Mouse (Mus musculus) midbrain, embryonic 14.5 days (tissue): ENCODE data around the gene Tmc8. TPM values are rescaled to one million over a fixed set of nuclear protein-coding genes. Genes with fewer than 3 reads are reported as not detected.
A peak's percentile ranks its signal among the peaks of the same experiment; 100 is the strongest.
"Not testable (repeated sequence)": the region's sequence is repeated elsewhere in the genome, so short reads cannot be mapped to it uniquely, and the experiment has no call there.

Experiments
- ATAC-seq: fragments of 200-750 bp; cut with Nextera tagmentation; 2 replicates; pipeline ENCODE4 v1.8.0; 2017; ENCODE audit warnings: moderate number of reproducible peaks, moderate library complexity; ENCODE audit not compliant: low FRiP score, low TSS enrichment
- DNase-seq: peaks from one replicate; pipeline ENCODE4 v3.0.0-alpha.2; 2015
- H3K27ac ChIP-seq: fragments of 300-500 bp; sonication (generic); replicated peaks from 2 replicates; pipeline ENCODE4 v1.5.1; 2014; ENCODE audit warnings: mild to moderate bottlenecking, low read depth, low read length, moderate library complexity
- H3K27me3 ChIP-seq: fragments of 300-500 bp; sonication (generic); 2 replicates; pipeline ENCODE4 v1.6.1; 2014; ENCODE audit warnings: low read length, control low read depth, mixed read lengths; ENCODE audit not compliant: control insufficient read depth, insufficient read depth
- H3K36me3 ChIP-seq: fragments of 300-500 bp; sonication (generic); 2 replicates; pipeline ENCODE4 v1.6.1; 2014; ENCODE audit warnings: low read length, control low read depth; ENCODE audit not compliant: control insufficient read depth, insufficient read depth
- H3K4me1 ChIP-seq: fragments of 300-500 bp; sonication (generic); 2 replicates; pipeline ENCODE4 v1.6.1; 2014; ENCODE audit warnings: mild to moderate bottlenecking, antibody characterized with exemption, low read length, control low read depth; ENCODE audit not compliant: control insufficient read depth, insufficient read depth
- H3K4me2 ChIP-seq: fragments of 300-500 bp; sonication (generic); 2 replicates; pipeline ENCODE4 v1.6.1; 2014; ENCODE audit warnings: mild to moderate bottlenecking, low read length, moderate library complexity
- H3K4me3 ChIP-seq: fragments of 300-500 bp; sonication (generic); replicated peaks from 2 replicates; pipeline ENCODE4 v1.5.1; 2014; ENCODE audit warnings: low read depth, low read length
- H3K9ac ChIP-seq: fragments of 300-500 bp; sonication (generic); replicated peaks from 2 replicates; pipeline ENCODE4 v1.6.1; 2014; ENCODE audit warnings: mild to moderate bottlenecking, low read length, moderate library complexity
- H3K9me3 ChIP-seq: fragments of 300-500 bp; sonication (generic); 2 replicates; pipeline ENCODE4 v1.6.1; 2016; ENCODE audit warnings: low read length, control low read depth, mixed read lengths; ENCODE audit not compliant: control insufficient read depth
- WGBS: fragments of 180-500 bp; shearing (Covaris S2); extraction: QIAGEN DNeasy Blood & Tissue Kit; methylation state at CpG from one replicate; pipeline ENCODE4 v1.1.7; 2014; 5-methylcytosine and 5-hydroxymethylcytosine counted together
- polyA plus RNA-seq: library from polyadenylated mRNA; unstranded; fragments of >200 nt; fragmentation: Nextera tagmentation; extraction: Ambion mirVana; gene quantifications from 2 replicates; pipeline ENCODE4 v1.2.1, GENCODE M21; 2014

The Tmc8 gene
- polyA plus RNA-seq, 1 experiment from 2014 or later, result 0.66 TPM

DNA sequence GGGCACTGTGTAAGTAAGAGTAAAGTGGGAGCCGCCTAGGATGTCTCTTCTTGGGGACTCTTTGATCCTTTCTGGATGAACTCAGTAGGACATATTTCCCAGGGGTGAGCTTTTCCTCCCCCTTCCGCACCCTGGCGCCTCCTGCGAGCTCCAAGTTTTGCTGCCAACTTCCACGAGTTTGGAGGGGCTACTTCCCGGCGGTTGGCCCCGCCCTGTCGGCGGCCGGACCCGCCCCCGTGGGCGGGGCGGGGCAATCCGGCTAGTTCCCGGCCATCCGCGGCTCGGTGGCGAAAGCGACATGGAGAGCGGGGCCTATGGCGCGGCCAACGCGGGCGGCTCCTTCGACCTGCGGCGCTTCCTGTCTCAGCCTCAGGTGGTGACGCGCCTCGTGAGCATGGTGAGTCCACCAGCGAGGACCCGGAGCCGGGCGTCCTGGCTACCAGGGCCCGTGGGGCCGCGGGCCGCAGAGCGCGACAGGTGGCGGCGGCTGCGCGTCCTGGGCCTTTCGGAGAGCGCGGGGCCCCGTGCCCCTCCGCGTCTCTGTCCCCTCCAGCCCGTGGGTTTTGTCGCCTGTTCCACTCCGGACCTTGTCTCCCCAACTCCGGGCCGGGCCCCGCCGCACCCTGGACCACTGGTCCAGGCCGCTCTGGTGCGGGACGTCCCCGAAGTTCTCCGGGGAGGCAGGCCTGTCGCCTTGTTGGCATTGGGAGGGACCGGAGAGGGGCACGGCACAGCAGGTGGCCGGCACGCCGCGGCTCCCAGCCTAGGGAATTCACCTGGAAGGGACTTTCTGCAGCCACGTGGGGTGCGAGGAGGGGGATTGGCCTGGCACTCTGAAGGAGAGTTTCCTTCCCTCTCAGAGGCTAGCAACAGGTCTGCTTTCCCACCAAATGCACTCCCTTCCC is 27.8 kb downstream of the Tmc8 start, which contains the start of the genes Gm20708 and Syngr2:
Gm20708 (plus strand) TSS at position 262 of the 905 bp plus-strand sequence.
Syngr2 (plus strand) TSS at position 262 of the 905 bp plus-strand sequence.
- DNase-seq, result peak; percentile 84
- H3K9me3 ChIP-seq, result no peaks in the 10 kb centered on the region
- peaks cover 15% of the 10 kb centered on the region for H3K4me1 ChIP-seq
- peak within 1 kb of the TSS; percentile 42 for H3K9ac ChIP-seq
- no peak within 1 kb of the TSS for H3K27ac ChIP-seq
- WGBS, result under 1% methylated on average over 75 of the region's 75 CpGs
- peak within 1 kb of the TSS; percentile 82 for H3K4me2 ChIP-seq
- no peaks in the 10 kb centered on the region for H3K36me3 ChIP-seq
- H3K4me3 ChIP-seq, result peak within 1 kb of the TSS; percentile 51
- peaks cover 8% of the 10 kb centered on the region; the same call in 1 of the 2 replicates for H3K27me3 ChIP-seq
- ATAC-seq, result peak; percentile 50; the same call in 1 of the 2 replicates

DNA sequence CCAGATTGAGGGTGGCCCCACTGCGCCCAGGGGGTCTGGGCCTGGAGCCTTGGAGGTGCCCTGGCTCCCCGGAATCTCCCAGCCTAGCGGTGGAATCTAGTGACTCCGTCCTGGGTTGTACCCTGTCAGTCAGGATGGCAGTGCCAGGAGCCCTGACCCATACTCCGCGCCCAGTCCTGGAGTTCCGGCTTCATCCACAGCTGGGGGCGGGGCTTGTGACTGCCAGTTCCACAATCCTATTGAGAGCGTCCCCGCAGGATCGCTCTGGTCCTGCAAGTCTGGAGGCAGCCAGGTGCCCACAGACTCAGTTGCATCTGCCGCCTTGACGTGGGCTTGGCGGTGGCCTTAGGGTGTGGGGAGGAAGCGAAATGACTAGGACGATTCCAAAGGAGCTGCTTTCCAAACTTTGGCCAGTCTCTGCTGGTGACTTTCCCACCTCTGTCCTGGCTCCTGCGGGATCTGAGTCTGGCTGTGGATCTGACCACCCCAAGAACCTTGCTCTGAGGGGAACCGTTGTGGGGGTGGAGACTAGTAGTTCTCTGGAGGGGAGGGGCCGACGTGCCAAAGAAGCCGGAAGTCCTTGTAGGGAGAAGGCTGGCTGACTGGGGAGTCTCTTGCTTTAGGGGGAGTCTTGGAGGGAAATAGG is 28.6 kb downstream of the Tmc8 start:
- Histone ChIP-seq H3K4me3 (peak overlapping the region; percentile 51), H3K4me2 (peak overlapping the region; percentile 82), H3K36me3 (no peaks in the 10 kb centered on the region), H3K27ac (no peak overlapping the region), H3K4me1 (peaks cover 15% of the 10 kb centered on the region), H3K9ac (peak overlapping the region; percentile 36; the same call in 1 of the 2 replicates), H3K9me3 (no peaks in the 10 kb centered on the region), H3K27me3 (peaks cover 8% of the 10 kb centered on the region; the same call in 1 of the 2 replicates)
- under 1% methylated on average over 21 of the region's 21 CpGs for WGBS
- DNase-seq, result peak; percentile 84
- peak; percentile 57 for ATAC-seq

GRCm38 (mm10) chr11:117813867-117814266 is 32.0 kb downstream of the Tmc8 start:
- ATAC-seq (no peak), DNase-seq (no peak)
- H3K36me3 ChIP-seq, result no peaks in the 10 kb centered on the region; the same call in 1 of the 2 replicates
- peaks cover 15% of the 10 kb centered on the region for H3K4me1 ChIP-seq
- no peak overlapping the region for H3K4me2 ChIP-seq
- WGBS, result 81% methylated on average over 5 of the region's 5 CpGs
- peaks cover 8% of the 10 kb centered on the region; the same call in 1 of the 2 replicates for H3K27me3 ChIP-seq
- H3K27ac ChIP-seq, result 0 out of 2 replicates have a peak overlapping the region, but pooled peaks have one; percentile 1
- no peak overlapping the region for H3K9ac ChIP-seq
- no peak overlapping the region for H3K4me3 ChIP-seq
- no peaks in the 10 kb centered on the region for H3K9me3 ChIP-seq

- Histone ChIP-seq H3K4me2 (no peak overlapping the region), H3K36me3 (no peaks in the 10 kb centered on the region; the same call in 1 of the 2 replicates), H3K27me3 (peaks cover 6% of the 10 kb centered on the region; the same call in 1 of the 2 replicates), H3K4me1 (peaks cover 12% of the 10 kb centered on the region), H3K27ac (no peak overlapping the region), H3K9ac (no peak overlapping the region), H3K9me3 (no peaks in the 10 kb centered on the region), H3K4me3 (no peak overlapping the region)
- DNase-seq (no peak), ATAC-seq (no peak)
- WGBS, result 96% methylated on average over 6 of the region's 6 CpGs
These were observed 33.0 kb downstream of the Tmc8 start for GRCm38 (mm10) chr11:117814704-117815366.

DNA sequence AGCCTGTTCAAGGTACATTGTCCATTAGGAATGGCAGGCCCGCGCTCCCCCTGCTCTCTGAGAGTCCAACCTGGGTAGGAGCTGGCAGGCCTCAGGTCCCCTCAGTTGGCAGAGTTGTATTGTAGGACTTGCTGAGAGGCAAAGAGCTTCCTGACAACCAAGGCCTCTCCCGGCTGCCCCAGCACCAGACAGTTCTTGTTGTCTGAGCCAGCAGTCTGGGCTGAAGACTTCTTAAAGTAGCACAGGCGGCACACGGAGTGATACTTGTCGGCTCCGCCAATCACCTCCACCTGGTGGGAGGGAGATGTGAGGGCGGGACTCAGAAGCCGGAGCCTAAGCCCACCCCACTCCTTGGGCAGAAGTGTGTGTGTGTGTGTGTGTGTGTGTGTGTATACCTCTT is 34.0 kb downstream of the Tmc8 start:
- DNase-seq, ATAC-seq, H3K27ac ChIP-seq, H3K4me1 ChIP-seq, H3K9me3 ChIP-seq, H3K27me3 ChIP-seq, H3K4me2 ChIP-seq, H3K36me3 ChIP-seq, H3K9ac ChIP-seq, H3K4me3 ChIP-seq: not testable (repeated sequence)
- 88% methylated on average over 9 of the region's 9 CpGs for WGBS

DNA sequence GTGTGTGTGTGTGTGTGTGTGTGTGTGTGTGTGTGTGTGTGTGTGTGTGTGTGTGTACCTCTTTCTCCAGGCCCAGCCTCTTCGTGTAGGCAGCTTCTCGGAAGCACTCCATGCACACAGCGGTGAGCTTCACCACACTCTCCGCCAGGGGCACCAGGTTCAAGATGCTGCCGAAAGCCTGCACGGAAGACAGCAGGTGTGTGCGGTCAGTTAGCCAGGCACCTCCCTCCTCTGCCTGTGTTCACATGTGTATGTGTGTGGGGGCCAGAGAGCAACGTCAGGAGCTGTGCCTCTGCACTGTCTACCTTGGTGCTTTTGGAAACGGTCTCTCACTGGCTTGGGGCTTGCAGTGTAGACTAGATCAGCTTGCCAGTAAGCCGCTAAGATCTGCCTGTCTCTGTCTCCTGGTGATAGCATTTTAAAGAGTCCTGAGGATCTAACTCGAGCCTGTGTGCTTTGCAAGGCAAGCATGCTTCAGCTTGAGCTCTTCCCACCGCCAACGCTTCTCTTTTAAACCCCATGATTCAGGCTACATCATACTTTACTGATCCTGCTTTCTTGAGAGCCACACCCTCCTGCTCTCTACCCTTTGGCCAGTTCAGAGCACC is 34.6 kb downstream of the Tmc8 start:
- no peak overlapping the region for H3K4me2 ChIP-seq

DNA sequence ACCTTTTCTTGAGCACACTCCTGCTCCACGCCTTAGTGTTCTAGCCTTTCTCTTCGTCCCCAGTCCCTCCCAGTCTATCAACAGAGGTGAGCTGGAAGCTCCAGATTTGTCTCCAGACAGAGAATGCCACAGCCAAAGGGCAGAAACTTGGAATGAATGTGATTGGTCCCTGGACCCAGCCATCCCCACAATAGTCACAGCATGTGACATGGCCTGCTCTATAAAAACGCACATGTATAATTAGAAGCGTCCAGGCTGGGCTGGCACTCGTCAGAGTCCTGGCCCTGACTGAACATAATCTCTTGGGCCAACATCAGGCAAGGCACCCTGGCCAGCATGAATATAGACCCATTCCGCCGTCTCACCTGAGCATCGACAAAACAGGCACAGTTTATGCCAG is 37.2 kb downstream of the Tmc8 start:
- 62% methylated on average over 8 of the region's 8 CpGs for WGBS
- ATAC-seq, result no peak
- H3K4me1 ChIP-seq, result no peaks in the 10 kb centered on the region
- no peak overlapping the region for H3K4me2 ChIP-seq
- no peaks in the 10 kb centered on the region; the same call in 1 of the 2 replicates for H3K36me3 ChIP-seq
- DNase-seq, result no peak
- H3K9ac ChIP-seq, result no peak overlapping the region
- no peaks in the 10 kb centered on the region for H3K27me3 ChIP-seq
- H3K9me3 ChIP-seq, result no peaks in the 10 kb centered on the region
- H3K4me3 ChIP-seq, result no peak overlapping the region
- no peak overlapping the region for H3K27ac ChIP-seq

More for the DNA sequence above, 34.6 kb downstream of the Tmc8 start:
- DNase-seq (no peak), ATAC-seq (no peak)
- no peak overlapping the region for H3K27ac ChIP-seq
- no peak overlapping the region for H3K4me3 ChIP-seq
- no peaks in the 10 kb centered on the region for H3K4me1 ChIP-seq
- no peaks in the 10 kb centered on the region; the same call in 1 of the 2 replicates for H3K36me3 ChIP-seq
- no peaks in the 10 kb centered on the region for H3K9me3 ChIP-seq
- H3K9ac ChIP-seq, result no peak overlapping the region
- WGBS, result 91% methylated on average over 13 of the region's 13 CpGs
- H3K27me3 ChIP-seq, result no peaks in the 10 kb centered on the region

DNA sequence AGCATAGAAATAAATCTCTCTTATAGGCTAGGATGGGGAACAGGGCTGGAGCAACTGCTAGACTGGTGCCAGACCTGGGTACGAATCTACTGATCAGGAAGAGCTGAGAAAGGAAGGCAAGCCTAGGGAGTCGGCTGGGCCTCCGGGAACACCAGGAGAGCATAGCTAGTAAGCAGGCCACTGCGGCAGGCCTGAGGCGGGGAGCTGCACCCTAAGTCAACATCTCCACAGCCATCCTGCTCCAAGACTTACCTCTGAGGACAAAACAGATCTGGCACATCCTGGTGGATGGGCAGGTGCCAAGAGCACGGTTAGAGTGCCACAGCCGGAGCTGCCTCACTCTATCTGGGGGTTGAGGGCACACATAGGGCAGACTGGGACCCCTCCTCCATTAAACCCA is 38.3 kb downstream of the Tmc8 start:
- no peaks in the 10 kb centered on the region; the same call in 1 of the 2 replicates for H3K36me3 ChIP-seq
- no peaks in the 10 kb centered on the region for H3K9me3 ChIP-seq
- H3K4me1 ChIP-seq, result peaks cover 4% of the 10 kb centered on the region
- H3K27ac ChIP-seq, result no peak overlapping the region
- 96% methylated on average over 7 of the region's 7 CpGs for WGBS
- no peak overlapping the region for H3K4me3 ChIP-seq
- H3K4me2 ChIP-seq, result no peak overlapping the region
- no peaks in the 10 kb centered on the region for H3K27me3 ChIP-seq
- DNase-seq (no peak), ATAC-seq (no peak)
- no peak overlapping the region for H3K9ac ChIP-seq
